In the genomic region with DNA sequence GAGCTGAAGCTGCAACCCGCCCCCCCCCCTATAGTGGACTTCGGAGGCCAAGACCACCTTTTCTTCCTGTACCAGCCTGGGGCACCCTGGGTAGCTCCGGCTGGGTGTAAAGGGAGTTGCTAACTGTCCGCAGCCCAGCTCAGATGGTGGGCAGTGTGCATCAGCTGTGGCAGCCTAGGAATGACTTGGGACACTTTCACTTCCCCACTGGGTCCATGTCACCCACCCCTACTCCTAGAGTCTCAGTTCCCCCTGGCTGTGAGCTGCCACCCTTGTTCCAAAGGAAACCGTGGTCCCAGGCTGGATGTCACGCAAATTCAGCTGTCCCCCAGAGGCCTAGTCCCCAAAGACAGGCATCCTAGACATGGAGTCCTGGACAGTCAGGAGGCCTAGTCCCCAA, we compare ENCODE assay signal across 11 mouse cellular contexts. TPM values are rescaled to one million over a fixed set of nuclear protein-coding genes. Genes with fewer than 3 reads are reported as not detected.
DNase-seq lines count a peak whose midpoint lies in the region; ATAC-seq lines count a peak whose summit lies in the region.
"Had no signal": no experiment of that assay in that cellular context is flagged by ENCODE, and none has a peak within 500 bp of the region (broad histone marks: within the 10 kb centered on the region; RNA-seq: fewer than 3 reads in every experiment).

No protein-coding gene starts in this region.

- H3K4me1 ChIP-seq in heart, embryonic 12.5 days (replicated peaks), result peaks cover 61% of the 10 kb centered on the region
- H3K4me1 ChIP-seq in liver, embryonic 16.5 days (ENCODE audit: control insufficient read depth, low read depth, low read length), result peaks cover 8% of the 10 kb centered on the region; the same call in 1 of the 2 replicates

- no peaks in the 10 kb centered on the region for H3K27me3 ChIP-seq in heart, embryonic 12.5 days (replicated peaks)
- no peaks in the 10 kb centered on the region for H3K27me3 ChIP-seq in liver, embryonic 16.5 days (ENCODE audit: control insufficient read depth, insufficient read depth, low read depth, low read length)

- peak; percentile 68 for ATAC-seq in common myeloid progenitor, adult 5-6 weeks (replicated peaks; ENCODE audit: low read depth, poor library complexity, severe bottlenecking)
- ATAC-seq in heart, embryonic 12.5 days (ENCODE audit: insufficient number of reproducible peaks, low FRiP score), result no peak
- ATAC-seq in liver, embryonic 16.5 days (ENCODE audit: low read depth), result no peak

- WGBS in heart, embryonic 12.5 days, result 85% methylated on average over 6 of the region's 6 CpGs
- 68% methylated on average over 6 of the region's 6 CpGs for WGBS in liver, embryonic 16.5 days (ENCODE audit: insufficient replicate concordance)

- DNase-seq in layer of hippocampus, adult 9-11 months, result peak; percentile 49
- DNase-seq in layer of hippocampus, adult 18-20 months (ENCODE audit: low spot score in 2 of 2), result no peak
- DNase-seq in left cerebral cortex, adult 9 months (ENCODE audit: low spot score in 2 of 2), result no peak
- DNase-seq in adrenal gland, adult 2 months, result no peak
- DNase-seq: cerebellum, adult 8-10 months had no signal

- no peaks in the 10 kb centered on the region for H3K36me3 ChIP-seq in heart, embryonic 12.5 days
- H3K36me3 ChIP-seq in liver, embryonic 16.5 days (ENCODE audit: control insufficient read depth, insufficient read depth), result no peaks in the 10 kb centered on the region

- no peaks in the 10 kb centered on the region for H3K9me3 ChIP-seq in heart, embryonic 12.5 days (replicated peaks)
- H3K9me3 ChIP-seq in liver, embryonic 16.5 days (replicated peaks; ENCODE audit: control insufficient read depth, low read length), result no peaks in the 10 kb centered on the region

- H3K4me3 ChIP-seq in heart, embryonic 12.5 days, result no peak overlapping the region
- no peak overlapping the region for H3K4me3 ChIP-seq in liver, embryonic 16.5 days (ENCODE audit: low read depth, low read length)
- H3K4me3 ChIP-seq: layer of hippocampus, adult 2 months had no signal

- H3K27ac ChIP-seq in heart, embryonic 12.5 days (ENCODE audit: poor library complexity, severe bottlenecking), result peak overlapping the region; percentile 89
- peak overlapping the region; percentile 10; the same call in 1 of the 2 replicates for H3K27ac ChIP-seq in liver, embryonic 16.5 days (ENCODE audit: low read length)
- H3K27ac ChIP-seq: layer of hippocampus, adult 2 months had no signal

- H3K4me2 ChIP-seq in heart, embryonic 12.5 days, result no peak overlapping the region
- H3K4me2 ChIP-seq in liver, embryonic 16.5 days (ENCODE audit: low read depth, low read length), result no peak overlapping the region

- peak overlapping the region; percentile 50; the same call in 1 of the 2 replicates for H3K9ac ChIP-seq in heart, embryonic 12.5 days
- no peak overlapping the region for H3K9ac ChIP-seq in liver, embryonic 16.5 days (ENCODE audit: low read depth, low read length)

RNA-seq across cellular contexts. Expression of a gene that starts 9.9 kb away (rescaled TPM):
- total RNA-seq in layer of hippocampus, adult 18-20 months (2021), result 10 to 100 TPM; 22.0 to 23.0 TPM
- 8.5 and 14.2 TPM in 2 replicates for total RNA-seq in common myeloid progenitor, adult 5-6 weeks (2017)
- 60.8 and 80.5 TPM in 2 replicates for polyA plus RNA-seq in heart, embryonic 12.5 days (2016; fragmentation: Nextera tagmentation; extraction: Ambion mirVana)
- 7.3 and 9.7 TPM in 2 replicates for polyA plus RNA-seq in liver, embryonic 16.5 days (2015; fragmentation: Nextera tagmentation; extraction: Ambion mirVana)
- 100 to 1,000 TPM; 168 to 181 TPM for total RNA-seq in adrenal gland, adult 2 months (2021)
- 279 and 288 TPM in 2 replicates for polyA plus RNA-seq in adrenal gland, adult 2 months (2012; rRNA removed)

RNA-seq across cellular contexts. Expression of a gene that starts 60.0 kb away (rescaled TPM):
- total RNA-seq in layer of hippocampus, adult 18-20 months (2021), result not detected
- total RNA-seq in common myeloid progenitor, adult 5-6 weeks (2017), result not detected in 2 replicates
- polyA plus RNA-seq in heart, embryonic 12.5 days (2016; fragmentation: Nextera tagmentation; extraction: Ambion mirVana), result not detected in 2 replicates
- polyA plus RNA-seq in liver, embryonic 16.5 days (2015; fragmentation: Nextera tagmentation; extraction: Ambion mirVana), result not detected in 2 replicates
- not detected for total RNA-seq in adrenal gland, adult 2 months (2021)
- polyA plus RNA-seq in adrenal gland, adult 2 months (2012; rRNA removed), result not detected in 2 replicates
- total RNA-seq: ES-E14; layer of hippocampus, adult 2 months; neutrophil, adult 5-6 weeks had no signal

Comparison
In these comparisons a context has a peak if more than half of its experiments do, and no peak if none do; other contexts are left out.
1. RNA of a gene that starts 9.9 kb away (total RNA-seq): 168 to 181 TPM in adrenal gland, adult 2 months; 22.0 to 23.0 TPM in layer of hippocampus, adult 18-20 months and 8.5 to 14.2 TPM in common myeloid progenitor, adult 5-6 weeks; every median in the first group is over 4 times any median in the second.